Mouse (Mus musculus) myocyte (in vitro differentiated cells): ENCODE data around the gene Deaf1.

ENCODE experiments used
- E2F4 ChIP-seq: IDR thresholded peaks from one replicate; pipeline ENCODE4 v1.6.1; 2011; ENCODE audit warnings: mild to moderate bottlenecking, control low read depth, moderate library complexity; ENCODE audit not compliant: insufficient read depth
- MAX ChIP-seq: IDR thresholded peaks from one replicate; pipeline ENCODE4 v1.6.1; 2011; ENCODE audit warnings: low read depth, mild to moderate bottlenecking, control low read depth
- MYOD1 ChIP-seq, 3 experiments: IDR thresholded peaks; one replicate each; pipeline ENCODE4 v1.6.1; 2011; ENCODE audit warnings: control low read depth in 2 of 3, low read depth in 2 of 3, mild to moderate bottlenecking in 2 of 3, moderate library complexity in 1 of 3; ENCODE audit not compliant: insufficient read length in 2 of 3, control insufficient read depth in 1 of 3
- MYOG ChIP-seq, 3 experiments: IDR thresholded peaks; one replicate each; pipeline ENCODE4 v1.6.1; 2011; ENCODE audit warnings: control low read depth in 2 of 3, low read depth in 2 of 3, mild to moderate bottlenecking in 2 of 3; ENCODE audit not compliant: insufficient read length in 2 of 3, control insufficient read depth in 1 of 3, insufficient read depth in 1 of 3
- POLR2A ChIP-seq: IDR thresholded peaks from one replicate; pipeline ENCODE4 v1.6.1; 2011; ENCODE audit warnings: low read depth, mild to moderate bottlenecking, control low read depth, moderate library complexity; ENCODE audit not compliant: insufficient read length
- POLR2AphosphoS2 ChIP-seq: IDR thresholded peaks from one replicate; pipeline ENCODE4 v1.6.1; 2011; ENCODE audit warnings: low read depth, control low read depth; ENCODE audit not compliant: insufficient read length
- SRF ChIP-seq: IDR thresholded peaks from one replicate; pipeline ENCODE4 v1.6.1; 2011; ENCODE audit warnings: low read depth; ENCODE audit not compliant: control insufficient read depth, insufficient read length
- TCF12 ChIP-seq: IDR thresholded peaks from one replicate; pipeline ENCODE4 v1.6.1; 2011; ENCODE audit warnings: mild to moderate bottlenecking, control low read depth; ENCODE audit not compliant: poor library complexity, insufficient read depth, severe bottlenecking
- TCF3 ChIP-seq: IDR thresholded peaks from one replicate; pipeline ENCODE4 v1.6.1; 2011; ENCODE audit warnings: low read depth, control low read depth; ENCODE audit not compliant: insufficient read length
- USF1 ChIP-seq: IDR thresholded peaks from one replicate; pipeline ENCODE4 v1.6.1; 2011; ENCODE audit warnings: low read depth, mild to moderate bottlenecking, control low read depth, moderate library complexity

GRCm38 (mm10) chr7:141331990-141332389, 4.5 kb upstream of the Deaf1 start:
- TF ChIP-seq POLR2A, result no peak
- TF ChIP-seq MYOD1 (IDR thresholded peaks at IDR 0.05; ENCODE audit: control insufficient read depth in 1 of 3, insufficient read length in 2 of 3, low read depth in 2 of 3), result no peak
- TF ChIP-seq USF1, result no peak
- no peak for TF ChIP-seq MAX
- no peak for TF ChIP-seq TCF12
- no peak for TF ChIP-seq POLR2AphosphoS2
- no peak for TF ChIP-seq E2F4
- no peak for TF ChIP-seq TCF3
- TF ChIP-seq MYOG (IDR thresholded peaks at IDR 0.05; ENCODE audit: control insufficient read depth in 1 of 3, insufficient read depth in 1 of 3, insufficient read length in 2 of 3, low read depth in 2 of 3), result no peak
- TF ChIP-seq SRF, result no peak
